Mouse (Mus musculus) forebrain, embryonic 11.5 days (tissue): ENCODE measurements at regions not wholly inside any gene's neighbourhood (a gene's known extent, or its start where the extent isn't known, plus 50 kb on each side); places are given as distances from the start of the nearest gene placed in this dataset.
"Not testable (repeated sequence)": the region's sequence is repeated elsewhere in the genome, so short reads cannot be mapped to it uniquely, and the experiment has no call there.

Experiments used
- ATAC-seq: fragments of 200-750 bp; cut with Nextera tagmentation; replicated peaks from 2 replicates; pipeline ENCODE4 v1.8.0; 2017; ENCODE audit warnings: moderate TSS enrichment; ENCODE audit not compliant: low FRiP score
- DNase-seq: peaks from one replicate; pipeline ENCODE4 v3.0.0-alpha.2; 2017; ENCODE audit warnings: low spot score
- H3K27ac ChIP-seq: fragments of 300-500 bp; sonication (generic); 2 replicates; pipeline ENCODE4 v1.5.1; 2014; ENCODE audit warnings: low read depth, low read length
- H3K27me3 ChIP-seq: fragments of 300-500 bp; sonication (generic); 2 replicates; pipeline ENCODE4 v1.6.1; 2014; ENCODE audit warnings: mild to moderate bottlenecking, low read length, mixed read lengths; ENCODE audit not compliant: control insufficient read depth, insufficient read depth
- H3K36me3 ChIP-seq: fragments of 300-500 bp; sonication (generic); 2 replicates; pipeline ENCODE4 v1.6.1; 2014; ENCODE audit warnings: mild to moderate bottlenecking, low read length, moderate library complexity, mixed read lengths; ENCODE audit not compliant: control insufficient read depth, insufficient read depth
- H3K4me1 ChIP-seq: fragments of 300-500 bp; sonication (generic); replicated peaks from 2 replicates; pipeline ENCODE4 v1.6.1; 2014; ENCODE audit warnings: low read length, mixed read lengths; ENCODE audit not compliant: control insufficient read depth, insufficient read depth
- H3K4me2 ChIP-seq: fragments of 300-500 bp; sonication (generic); 2 replicates; pipeline ENCODE4 v1.6.1; 2014; ENCODE audit warnings: low read depth, mild to moderate bottlenecking, low read length, moderate library complexity, mixed read lengths; ENCODE audit not compliant: severe bottlenecking
- H3K4me3 ChIP-seq: fragments of 300-500 bp; sonication (generic); 2 replicates; pipeline ENCODE4 v1.5.1; 2014; ENCODE audit warnings: low read depth, low read length
- H3K9ac ChIP-seq: fragments of 300-500 bp; sonication (generic); 2 replicates; pipeline ENCODE4 v1.6.1; 2014; ENCODE audit warnings: low read length
- H3K9me3 ChIP-seq: fragments of 300-500 bp; sonication (generic); 2 replicates; pipeline ENCODE4 v1.6.1; 2016; ENCODE audit warnings: low read length, mixed read lengths; ENCODE audit not compliant: control insufficient read depth
- WGBS: fragments of 180-500 bp; shearing (Covaris S2); extraction: QIAGEN DNeasy Blood & Tissue Kit; methylation state at CpG from one replicate; pipeline ENCODE4 v1.1.7; 2014; 5-methylcytosine and 5-hydroxymethylcytosine counted together

DNA sequence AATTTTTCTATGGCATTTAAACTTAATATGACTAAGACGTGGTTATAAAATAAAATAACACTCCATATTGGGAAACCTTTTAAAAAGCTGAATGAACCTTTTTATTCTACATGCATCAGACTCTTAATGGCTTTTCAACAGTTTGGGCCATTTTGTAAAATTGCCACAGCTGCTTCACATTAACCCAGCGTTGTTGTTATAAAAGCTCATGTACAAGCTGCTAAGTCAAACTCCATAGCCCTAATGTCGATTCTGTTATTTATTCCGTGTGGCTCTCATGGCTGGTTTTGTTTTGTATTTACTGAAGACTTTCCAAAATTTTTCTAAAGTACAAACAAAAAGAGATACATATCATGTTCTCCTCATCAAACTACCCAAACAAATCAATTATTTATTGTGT is 268.1 kb upstream of the Hand2 start:
- 83% methylated on average over 4 of the region's 4 CpGs for WGBS
- no peaks in the 10 kb centered on the region for H3K27me3 ChIP-seq
- ATAC-seq (no peak), DNase-seq (no peak)
- H3K9me3 ChIP-seq, result no peaks in the 10 kb centered on the region
- H3K36me3 ChIP-seq, result no peaks in the 10 kb centered on the region
- no peak overlapping the region for H3K9ac ChIP-seq
- H3K4me3 ChIP-seq, result no peak overlapping the region
- no peak overlapping the region for H3K4me2 ChIP-seq
- no peaks in the 10 kb centered on the region for H3K4me1 ChIP-seq
- H3K27ac ChIP-seq, result no peak overlapping the region

- Histone ChIP-seq H3K9me3 (no peaks in the 10 kb centered on the region), H3K4me2 (no peak overlapping the region), H3K27ac (no peak overlapping the region), H3K4me3 (no peak overlapping the region), H3K9ac (no peak overlapping the region), H3K36me3 (no peaks in the 10 kb centered on the region), H3K27me3 (no peaks in the 10 kb centered on the region), H3K4me1 (no peaks in the 10 kb centered on the region)
- WGBS, result 69% methylated on average over 8 of the region's 8 CpGs
- DNase-seq (no peak), ATAC-seq (peak; percentile 67)
Observed at GRCm38 (mm10) chr8:57076995-57077394, 243.8 kb upstream of the Hand2 start.

DNA sequence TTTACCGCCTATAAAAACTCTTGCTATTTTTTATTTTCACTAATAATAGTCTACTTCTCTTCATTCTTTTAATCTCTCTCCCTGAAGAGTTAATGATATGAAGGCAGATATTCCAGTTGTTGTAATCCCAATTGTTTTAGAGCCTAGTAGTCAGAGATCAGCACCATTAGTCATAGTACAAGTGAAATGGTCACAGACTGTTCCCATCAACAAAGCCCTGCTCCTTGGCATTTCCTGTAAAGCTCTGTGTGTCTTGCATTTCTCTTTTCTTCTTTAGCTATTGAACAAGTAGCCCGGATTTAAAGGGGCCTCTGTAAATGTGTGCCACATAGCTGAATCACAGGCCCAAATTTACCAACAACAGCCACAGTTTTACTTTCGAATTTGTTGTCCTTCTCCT is 234.0 kb upstream of the Hand2 start:
- H3K4me1 ChIP-seq, result no peaks in the 10 kb centered on the region
- H3K4me2 ChIP-seq, result no peak overlapping the region
- 78% methylated on average over 3 of the region's 3 CpGs for WGBS

GRCm38 (mm10) chr8:57092403-57092802 is 228.4 kb upstream of the Hand2 start:
- WGBS, result 90% methylated on average over 4 of the region's 4 CpGs
- ATAC-seq (no peak), DNase-seq (no peak)
- Histone ChIP-seq H3K9me3 (no peaks in the 10 kb centered on the region), H3K4me3 (no peak overlapping the region), H3K4me1 (no peaks in the 10 kb centered on the region), H3K27ac (no peak overlapping the region), H3K9ac (no peak overlapping the region), H3K4me2 (no peak overlapping the region), H3K27me3 (no peaks in the 10 kb centered on the region), H3K36me3 (no peaks in the 10 kb centered on the region)

More for the DNA sequence above, 234.0 kb upstream of the Hand2 start:
- no peak for ATAC-seq
- Histone ChIP-seq H3K4me3 (no peak overlapping the region), H3K27ac (no peak overlapping the region), H3K9ac (no peak overlapping the region), H3K36me3 (no peaks in the 10 kb centered on the region), H3K9me3 (no peaks in the 10 kb centered on the region), H3K27me3 (no peaks in the 10 kb centered on the region)
- no peak for DNase-seq

GRCm38 (mm10) chr8:57095169-57095568 is 225.6 kb upstream of the Hand2 start:
- H3K4me3 ChIP-seq, result no peak overlapping the region
- DNase-seq, result no peak
- no peak overlapping the region for H3K4me2 ChIP-seq
- 43% methylated on average over 2 of the region's 2 CpGs for WGBS
- no peak overlapping the region for H3K27ac ChIP-seq
- no peaks in the 10 kb centered on the region for H3K27me3 ChIP-seq
- no peak for ATAC-seq
- H3K36me3 ChIP-seq, result no peaks in the 10 kb centered on the region
- no peak overlapping the region for H3K9ac ChIP-seq
- H3K4me1 ChIP-seq, result no peaks in the 10 kb centered on the region
- H3K9me3 ChIP-seq, result no peaks in the 10 kb centered on the region

DNA sequence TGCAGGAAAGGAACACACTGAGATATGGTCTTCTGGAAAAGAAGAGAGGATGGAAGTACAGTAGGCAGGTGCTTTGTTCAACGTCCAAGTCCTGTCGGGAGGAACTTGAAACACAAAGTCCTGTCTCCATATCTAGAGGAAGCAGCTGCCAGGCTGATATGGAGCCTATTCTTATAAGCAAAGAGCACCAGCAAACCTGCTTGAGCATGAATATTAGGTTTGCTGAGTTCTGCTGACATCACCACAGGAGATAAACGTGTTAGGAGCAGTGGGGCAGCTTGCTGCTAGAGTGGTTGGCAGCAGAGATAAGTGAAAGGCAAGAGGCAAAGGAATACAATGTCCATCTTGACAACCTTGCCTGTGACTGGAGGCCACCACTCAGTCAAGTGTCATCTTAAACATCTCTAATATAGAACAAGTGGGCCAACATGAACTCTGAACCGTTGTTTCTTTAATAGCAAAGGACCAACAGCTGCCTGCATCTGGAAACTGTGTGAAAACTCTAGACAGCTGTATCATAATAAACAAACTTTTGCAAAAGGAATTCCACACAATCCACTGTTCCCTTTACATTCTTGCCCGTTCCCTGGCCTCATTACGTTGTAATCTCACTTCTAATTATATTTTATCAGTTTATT is 209.9 kb upstream of the Hand2 start:
- not testable (repeated sequence) for DNase-seq, H3K4me1 ChIP-seq, H3K27ac ChIP-seq, H3K4me2 ChIP-seq, H3K9me3 ChIP-seq, H3K4me3 ChIP-seq, H3K27me3 ChIP-seq, H3K36me3 ChIP-seq, H3K9ac ChIP-seq
- WGBS, result 81% methylated on average over 2 of the region's 6 CpGs
- ATAC-seq, result 0 out of 2 replicates have a peak, but pooled peaks have one; percentile 46

DNA sequence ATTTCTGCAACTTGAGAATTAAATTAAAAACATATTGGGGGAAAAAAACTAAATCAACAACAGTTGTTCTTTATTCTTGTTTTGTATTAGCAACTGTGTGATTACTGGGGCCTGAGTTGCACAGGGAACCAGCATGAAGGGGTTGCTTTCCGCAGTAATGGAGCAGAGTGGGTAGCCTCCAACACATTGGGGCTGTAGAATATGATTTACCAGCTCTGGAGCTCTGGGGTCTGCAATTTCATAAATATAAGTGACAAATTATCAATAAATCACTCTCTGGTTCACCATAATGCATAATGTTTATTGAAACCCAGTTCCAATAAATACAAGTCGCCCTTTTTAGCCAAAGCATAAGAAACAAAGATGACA is 209.4 kb upstream of the Hand2 start:
- H3K4me1 ChIP-seq, result no peaks in the 10 kb centered on the region
- no peak overlapping the region for H3K4me3 ChIP-seq
- DNase-seq (no peak), ATAC-seq (no peak)
- no peaks in the 10 kb centered on the region for H3K27me3 ChIP-seq
- H3K9ac ChIP-seq, result no peak overlapping the region
- no peak overlapping the region for H3K27ac ChIP-seq
- H3K36me3 ChIP-seq, result no peaks in the 10 kb centered on the region
- no peak overlapping the region for H3K4me2 ChIP-seq
- 70% methylated on average over 2 of the region's 2 CpGs for WGBS
- no peaks in the 10 kb centered on the region for H3K9me3 ChIP-seq

- Histone ChIP-seq H3K4me2 (no peak overlapping the region), H3K36me3 (no peaks in the 10 kb centered on the region), H3K27me3 (no peaks in the 10 kb centered on the region), H3K9me3 (no peaks in the 10 kb centered on the region), H3K27ac (no peak overlapping the region), H3K9ac (no peak overlapping the region), H3K4me3 (no peak overlapping the region), H3K4me1 (no peaks in the 10 kb centered on the region)
- ATAC-seq, result no peak
- DNase-seq, result no peak
- 73% methylated on average over 2 of the region's 2 CpGs for WGBS
Observed at GRCm38 (mm10) chr8:57113915-57114314, 206.9 kb upstream of the Hand2 start.

DNA sequence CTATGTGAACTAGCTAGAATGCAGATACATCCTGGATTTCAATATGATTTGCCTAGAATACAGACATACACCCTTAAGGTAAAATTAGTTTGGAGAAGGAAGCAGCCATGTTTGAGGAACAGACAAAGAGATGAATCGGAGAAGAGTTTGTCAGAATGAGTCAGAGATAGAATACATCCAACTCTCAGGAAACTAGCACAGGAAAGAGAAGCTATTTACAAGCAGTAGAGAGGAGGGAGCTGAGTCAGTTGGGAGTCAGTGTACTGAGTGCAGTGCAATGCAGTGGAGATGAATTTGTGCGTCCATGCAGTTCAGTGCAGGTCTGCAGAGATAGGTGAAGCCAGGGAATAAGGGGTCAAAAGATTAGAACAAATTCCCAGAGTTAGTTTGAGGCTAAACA is 205.5 kb upstream of the Hand2 start:
- no peak for ATAC-seq
- no peaks in the 10 kb centered on the region for H3K4me1 ChIP-seq

More for the DNA sequence above, 205.5 kb upstream of the Hand2 start:
- H3K9me3 ChIP-seq, result no peaks in the 10 kb centered on the region
- WGBS, result 94% methylated on average over 2 of the region's 2 CpGs
- H3K27me3 ChIP-seq, result no peaks in the 10 kb centered on the region
- H3K27ac ChIP-seq, result no peak overlapping the region
- H3K9ac ChIP-seq, result no peak overlapping the region
- DNase-seq, result no peak
- H3K4me2 ChIP-seq, result no peak overlapping the region
- no peak overlapping the region for H3K4me3 ChIP-seq
- H3K36me3 ChIP-seq, result no peaks in the 10 kb centered on the region
